In the genomic region with DNA sequence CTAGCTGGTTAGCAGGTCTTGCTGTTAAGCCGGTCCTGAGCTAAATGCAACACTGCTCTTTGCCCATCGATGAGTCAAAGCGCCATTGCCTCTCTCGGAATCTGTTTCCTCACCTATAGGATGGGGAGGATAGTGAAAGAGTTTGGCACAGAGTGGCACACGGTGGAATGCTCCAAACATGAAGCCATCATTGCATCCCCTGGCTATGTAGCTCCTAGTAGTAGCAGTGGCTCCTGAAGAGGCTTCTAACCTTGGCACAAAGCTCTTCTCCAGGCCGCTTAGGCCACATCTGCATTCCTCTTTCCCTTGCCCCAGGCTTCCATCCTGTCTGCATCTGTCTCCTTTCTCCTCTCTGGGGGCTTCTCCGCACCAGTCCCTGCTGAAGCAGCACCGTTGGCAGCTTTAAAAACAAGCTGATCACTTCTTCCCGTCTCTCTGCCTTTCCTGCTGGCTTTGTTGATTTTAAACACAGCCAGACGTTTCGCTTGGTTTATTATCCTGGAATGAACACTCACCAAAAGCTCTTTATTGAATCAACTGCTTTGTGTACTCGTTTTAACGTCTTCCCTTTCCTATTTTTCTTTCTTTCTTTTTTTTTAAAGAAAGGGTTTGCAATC, we compare ENCODE assay signal across 10 mouse cellular contexts.
DNase-seq lines count a peak whose midpoint lies in the region; ATAC-seq lines count a peak whose summit lies in the region.
"Had no signal": no experiment of that assay in that cellular context is flagged by ENCODE, and none has a peak within 500 bp of the region (broad histone marks: within the 10 kb centered on the region; RNA-seq: fewer than 3 reads in every experiment).

No protein-coding gene starts in this region.

- H3K36me3 ChIP-seq in kidney, embryonic 15.5 days = peaks cover 8% of the 10 kb centered on the region; the same call in 1 of the 2 replicates
- no peaks in the 10 kb centered on the region for H3K36me3 ChIP-seq in neural tube, embryonic 14.5 days (ENCODE audit: control insufficient read depth, insufficient read depth, low read length)

- no peaks in the 10 kb centered on the region for H3K9me3 ChIP-seq in kidney, embryonic 15.5 days (replicated peaks)
- H3K9me3 ChIP-seq in neural tube, embryonic 14.5 days (ENCODE audit: control insufficient read depth, low read length) = no peaks in the 10 kb centered on the region

- peaks cover 45% of the 10 kb centered on the region for H3K4me1 ChIP-seq in kidney, embryonic 15.5 days
- peaks cover 26% of the 10 kb centered on the region for H3K4me1 ChIP-seq in neural tube, embryonic 14.5 days (ENCODE audit: control insufficient read depth, insufficient read depth, low read length)

- H3K9ac ChIP-seq in kidney, embryonic 15.5 days = no peak overlapping the region
- peak overlapping the region; percentile 25; the same call in 1 of the 2 replicates for H3K9ac ChIP-seq in neural tube, embryonic 14.5 days (replicated peaks; ENCODE audit: low read depth, low read length)

- H3K27me3 ChIP-seq in kidney, embryonic 15.5 days = no peaks in the 10 kb centered on the region
- H3K27me3 ChIP-seq in neural tube, embryonic 14.5 days (ENCODE audit: control insufficient read depth, insufficient read depth, low read length) = no peaks in the 10 kb centered on the region

- DNase-seq in kidney, adult 11 months = no peak
- DNase-seq in fat pad, adult 2 months (ENCODE audit: extremely low read depth, low read depth, low spot score) = peak; percentile 21
- DNase-seq in kidney, postnatal 10 days = peak; percentile 18
- no peak for DNase-seq in testis, postnatal 14 days (ENCODE audit: low spot score)
- DNase-seq in ovary, postnatal 10 days (ENCODE audit: low spot score) = no peak
- no peak for DNase-seq in ovary, postnatal 14 days (ENCODE audit: low spot score)

- WGBS in kidney, embryonic 15.5 days = 44% methylated on average over 13 of the region's 13 CpGs
- WGBS in neural tube, embryonic 14.5 days = 33% methylated on average over 13 of the region's 13 CpGs

- ATAC-seq in kidney, embryonic 15.5 days (replicated peaks; ENCODE audit: low FRiP score) = no peak
- peak; percentile 9; the same call in 1 of the 2 replicates for ATAC-seq in neural tube, embryonic 14.5 days (ENCODE audit: low read depth)

- H3K4me2 ChIP-seq in kidney, embryonic 15.5 days = peak overlapping the region; percentile 41; the same call in 1 of the 2 replicates
- H3K4me2 ChIP-seq in neural tube, embryonic 14.5 days (ENCODE audit: low read depth, low read length) = no peak overlapping the region; the same call in 1 of the 2 replicates

- peak overlapping the region; percentile 91 for H3K27ac ChIP-seq in kidney, embryonic 15.5 days
- peak overlapping the region; percentile 84 for H3K27ac ChIP-seq in neural tube, embryonic 14.5 days (ENCODE audit: low read depth, low read length)
- H3K27ac ChIP-seq: macrophage had no signal

- H3K4me3 ChIP-seq in kidney, embryonic 15.5 days (replicated peaks) = no peak overlapping the region
- no peak overlapping the region for H3K4me3 ChIP-seq in neural tube, embryonic 14.5 days (ENCODE audit: low read depth, low read length)
- H3K4me3 ChIP-seq: erythroblast, embryonic 14.5 days had no signal

Comparison
In these comparisons a context has a peak if more than half of its experiments do, and no peak if none do; other contexts are left out.
1. DNase-seq: peak in fat pad, adult 2 months (single experiment) and kidney, postnatal 10 days (single experiment); none in kidney, adult 11 months (single experiment), testis, postnatal 14 days (single experiment), ovary, postnatal 10 days (single experiment) and ovary, postnatal 14 days (single experiment).